Mouse (Mus musculus) ES-Bruce4 (cell line): ENCODE results near the gene Myl10. TPM values are rescaled to one million over a fixed set of nuclear protein-coding genes. Genes with fewer than 3 reads are reported as not detected.
"Not testable (repeated sequence)": the region's sequence is repeated elsewhere in the genome, so short reads cannot be mapped to it uniquely, and the experiment has no call there.

ENCODE experiments used
- H3K27ac ChIP-seq: 2 replicates; pipeline ENCODE4 v1.5.1; 2012; ENCODE audit warnings: low read length, inconsistent platforms; ENCODE audit not compliant: insufficient read depth
- H3K27me3 ChIP-seq: 2 replicates; pipeline ENCODE4 v1.6.1; 2012; ENCODE audit warnings: mild to moderate bottlenecking, low read length, inconsistent platforms; ENCODE audit not compliant: control insufficient read depth, poor library complexity, insufficient read depth, severe bottlenecking
- H3K36me3 ChIP-seq: 2 replicates; pipeline ENCODE4 v1.6.1; 2012; ENCODE audit warnings: inconsistent platforms, mild to moderate bottlenecking, low read length, moderate library complexity; ENCODE audit not compliant: control insufficient read depth, poor library complexity, insufficient read depth, severe bottlenecking
- H3K4me1 ChIP-seq: one replicate; pipeline ENCODE4 v1.8.1; 2011; ENCODE audit warnings: low read length; ENCODE audit not compliant: control insufficient read depth, insufficient read depth
- H3K4me3 ChIP-seq: 2 replicates; pipeline ENCODE4 v1.5.1; 2011; ENCODE audit warnings: low read depth, mild to moderate bottlenecking, low read length
- H3K9ac ChIP-seq: 2 replicates; pipeline ENCODE4 v1.6.1; 2012; ENCODE audit warnings: low read depth, mild to moderate bottlenecking, inconsistent platforms; ENCODE audit not compliant: poor library complexity, severe bottlenecking
- H3K9me3 ChIP-seq: replicated peaks from 2 replicates; pipeline ENCODE4 v1.6.1; 2012; ENCODE audit warnings: mild to moderate bottlenecking, low read length, inconsistent platforms; ENCODE audit not compliant: control insufficient read depth, poor library complexity, insufficient read depth, severe bottlenecking
- CTCF ChIP-seq: IDR thresholded peaks from one replicate; pipeline ENCODE4 v1.8.1; 2011; ENCODE audit warnings: low read depth, low read length
- EP300 ChIP-seq: IDR thresholded peaks from 2 replicates; pipeline ENCODE4 v1.6.1; 2011; ENCODE audit warnings: low read depth, low read length; ENCODE audit not compliant: insufficient read depth
- POLR2A ChIP-seq: IDR thresholded peaks from one replicate; pipeline ENCODE4 v1.8.1; 2011; ENCODE audit warnings: low read length; ENCODE audit not compliant: insufficient read depth
- polyA plus RNA-seq: library from polyadenylated mRNA; stranded (reverse); fragments of >200 nt; gene quantifications from 2 replicates; pipeline ENCODE4 v1.2.4, GENCODE M21; 2011; ENCODE audit warnings: low read depth; ENCODE audit not compliant: missing spikeins, insufficient read depth, insufficient read length

Gene Myl10
- polyA plus RNA-seq = not detected in 2 replicates

- TF ChIP-seq EP300 (no peak), POLR2A (no peak), CTCF (no peak)
- Histone ChIP-seq H3K27ac (no peak within 1 kb of the TSS), H3K4me1 (no peaks in the 10 kb centered on the region), H3K9ac (no peak within 1 kb of the TSS), H3K36me3 (no peaks in the 10 kb centered on the region), H3K9me3 (no peaks in the 10 kb centered on the region), H3K27me3 (no peaks in the 10 kb centered on the region), H3K4me3 (no peak within 1 kb of the TSS)
Observed at GRCm38 (mm10) chr5:136692784-136693183, at the start of gene Myl10. TSS of gene Myl10 (plus strand) at chr5:136693146.

GRCm38 (mm10) chr5:136646731-136647328, 46.1 kb upstream of the Myl10 start:
- TF ChIP-seq POLR2A = no peak
- no peak for TF ChIP-seq CTCF
- TF ChIP-seq EP300 = no peak
- H3K4me1 ChIP-seq = no peaks in the 10 kb centered on the region
- no peaks in the 10 kb centered on the region for H3K27me3 ChIP-seq
- no peak overlapping the region for H3K27ac ChIP-seq
- no peaks in the 10 kb centered on the region for H3K9me3 ChIP-seq
- H3K36me3 ChIP-seq = no peaks in the 10 kb centered on the region
- H3K9ac ChIP-seq = no peak overlapping the region
- no peak overlapping the region for H3K4me3 ChIP-seq

- Histone ChIP-seq H3K27me3 (no peaks in the 10 kb centered on the region), H3K36me3 (no peaks in the 10 kb centered on the region), H3K9me3 (no peaks in the 10 kb centered on the region), H3K9ac (no peak overlapping the region), H3K4me3 (no peak overlapping the region), H3K4me1 (no peaks in the 10 kb centered on the region), H3K27ac (no peak overlapping the region)
- TF ChIP-seq CTCF (no peak), EP300 (no peak), POLR2A (no peak)
Observed at GRCm38 (mm10) chr5:136649071-136649470, 43.9 kb upstream of the Myl10 start.

DNA sequence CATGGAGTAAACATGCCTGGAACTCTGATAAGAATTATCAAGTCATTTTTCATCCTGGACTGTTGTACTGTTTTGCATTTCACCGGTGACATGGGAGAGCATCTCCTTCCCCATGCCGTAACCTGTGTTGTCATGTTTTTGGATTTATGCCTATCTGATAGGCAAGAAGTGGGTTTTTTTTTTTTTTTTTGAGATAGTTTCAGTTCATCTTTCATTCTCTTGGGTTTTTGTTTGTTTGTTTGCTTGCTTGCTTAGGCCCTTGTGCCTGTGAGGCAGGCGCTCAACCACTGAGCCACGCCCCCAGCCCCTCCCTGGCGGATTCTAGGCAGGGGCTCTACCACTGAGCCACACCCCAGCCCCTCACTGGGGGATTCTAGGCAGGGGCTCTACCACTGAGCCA, 43.3 kb upstream of the Myl10 start:
- TF ChIP-seq CTCF = no peak
- TF ChIP-seq POLR2A = no peak
- H3K27ac ChIP-seq = no peak overlapping the region
- no peak overlapping the region for H3K4me3 ChIP-seq
- H3K36me3 ChIP-seq = no peaks in the 10 kb centered on the region
- H3K4me1 ChIP-seq = no peaks in the 10 kb centered on the region
- no peaks in the 10 kb centered on the region for H3K27me3 ChIP-seq
- no peak overlapping the region for H3K9ac ChIP-seq
- H3K9me3 ChIP-seq = no peaks in the 10 kb centered on the region

GRCm38 (mm10) chr5:136654481-136654880, 38.5 kb upstream of the Myl10 start:
- Histone ChIP-seq H3K27ac (no peak overlapping the region), H3K9me3 (no peaks in the 10 kb centered on the region), H3K27me3 (no peaks in the 10 kb centered on the region), H3K9ac (no peak overlapping the region), H3K4me3 (no peak overlapping the region), H3K36me3 (no peaks in the 10 kb centered on the region), H3K4me1 (no peaks in the 10 kb centered on the region)
- TF ChIP-seq POLR2A = no peak
- TF ChIP-seq CTCF = no peak
- TF ChIP-seq EP300 = no peak

GRCm38 (mm10) chr5:136656830-136657395, 36.0 kb upstream of the Myl10 start:
- TF ChIP-seq POLR2A (no peak), EP300 (no peak), CTCF (peak; percentile 69)
- Histone ChIP-seq H3K4me1 (no peaks in the 10 kb centered on the region), H3K9me3 (no peaks in the 10 kb centered on the region), H3K27me3 (no peaks in the 10 kb centered on the region), H3K9ac (no peak overlapping the region), H3K27ac (no peak overlapping the region), H3K36me3 (no peaks in the 10 kb centered on the region), H3K4me3 (no peak overlapping the region)

DNA sequence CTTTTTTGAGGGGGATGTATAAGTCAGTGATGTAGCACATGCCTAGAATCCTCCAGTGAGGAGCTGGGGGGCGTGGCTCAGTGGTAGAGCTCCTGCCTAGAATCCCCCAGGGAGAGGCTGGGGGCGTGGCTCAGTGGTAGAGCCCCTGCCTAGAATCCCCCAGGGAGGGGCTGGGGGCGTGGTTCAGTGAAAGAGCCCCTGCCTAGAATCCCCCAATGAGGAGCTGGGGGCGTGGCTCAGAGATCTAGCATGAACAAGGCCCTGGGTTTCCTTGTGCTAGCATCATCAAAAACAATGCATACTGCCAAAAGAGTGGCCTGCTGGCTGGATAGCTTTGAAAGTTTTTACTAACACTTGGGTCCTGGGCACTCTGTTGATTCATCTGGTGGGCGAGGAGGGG, 32.2 kb upstream of the Myl10 start:
- H3K9me3 ChIP-seq, H3K4me3 ChIP-seq, H3K36me3 ChIP-seq, H3K27ac ChIP-seq, H3K9ac ChIP-seq, H3K4me1 ChIP-seq, H3K27me3 ChIP-seq: not testable (repeated sequence)
